Mouse (Mus musculus) liver, embryonic 14.5 days (tissue): ENCODE results near the gene Rbm5.

Experiments
- CTCF ChIP-seq: IDR thresholded peaks from 2 replicates; pipeline ENCODE4 v1.5.1; 2016; ENCODE audit warnings: antibody characterized with exemption, low read depth, control low read depth
- EP300 ChIP-seq: IDR thresholded peaks from 2 replicates; pipeline ENCODE4 v1.6.1; 2016; ENCODE audit warnings: antibody characterized with exemption, low read depth

DNA sequence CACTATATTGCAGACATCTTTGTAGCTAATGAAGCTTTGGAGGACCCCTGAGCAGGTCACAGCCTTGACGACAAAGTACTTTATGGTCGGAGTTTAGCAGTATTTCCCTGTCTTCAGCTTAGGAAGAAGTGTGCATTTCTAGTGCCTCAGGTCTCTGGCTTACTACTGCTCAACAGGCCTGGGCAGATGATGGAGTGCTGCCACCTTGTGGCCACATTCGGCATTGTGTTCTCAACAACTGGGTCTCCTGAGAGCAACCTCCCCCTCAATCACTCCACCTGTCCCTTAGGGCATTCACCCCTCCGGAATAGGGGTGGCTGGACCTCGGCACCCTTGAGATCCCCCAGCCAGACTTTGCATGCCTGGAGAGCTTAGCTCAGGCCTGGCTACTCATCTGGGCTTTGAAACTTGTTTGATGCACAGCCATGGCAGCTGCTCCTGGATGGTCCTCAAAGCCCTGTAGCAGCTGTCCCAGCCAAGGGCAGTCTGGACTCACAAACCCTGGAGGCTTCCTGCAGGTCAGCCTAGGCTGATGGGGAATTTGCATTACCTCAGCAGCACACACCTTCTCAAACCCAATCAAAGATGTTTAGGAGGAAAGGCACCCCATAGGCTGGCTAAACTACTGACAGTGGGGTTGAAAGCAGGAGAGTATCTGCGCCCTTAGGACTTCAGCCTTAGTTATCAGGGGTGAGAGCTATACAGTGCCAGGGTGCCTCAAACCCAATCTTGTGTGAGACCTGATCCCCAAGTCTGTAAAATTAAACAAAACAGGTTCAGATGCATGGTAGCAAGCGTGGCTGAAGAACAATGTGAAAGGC is 32.6 kb downstream of the Rbm5 start:
- TF ChIP-seq EP300 (no peak), CTCF (peak; percentile 97)
